Mouse (Mus musculus) thymus, adult 2 months (tissue): ENCODE data around the gene Lrit2.

Experiments
- CTCF ChIP-seq: fragments of 200-500 bp; IDR thresholded peaks from 2 replicates; pipeline ENCODE4 v1.5.1; 2012; ENCODE audit warnings: mild to moderate bottlenecking, control low read depth, low read length, moderate library complexity, borderline replicate concordance; ENCODE audit not compliant: control insufficient read depth, poor library complexity, insufficient read depth; ENCODE audit errors: extremely low read depth
- POLR2A ChIP-seq: fragments of 200-500 bp; IDR thresholded peaks from 2 replicates; pipeline ENCODE4 v1.6.1; 2012; ENCODE audit warnings: mild to moderate bottlenecking, low read length, control low read depth, moderate library complexity; ENCODE audit not compliant: control insufficient read depth, poor library complexity, insufficient read depth; ENCODE audit errors: extremely low read depth

- TF ChIP-seq POLR2A (no peak), CTCF (no peak)
These were observed 30.3 kb downstream of the Lrit2 start, which contains the start of gene Cdhr1 for GRCm38 (mm10) chr14:37097956-37098530.
